Mouse (Mus musculus): ENCODE data around the gene Pmf1. TPM values are rescaled to one million over a fixed set of nuclear protein-coding genes. Genes with fewer than 3 reads are reported as not detected.
A peak's percentile ranks its signal among the peaks of the same experiment; 100 is the strongest.
"Not testable (repeated sequence)": the region's sequence is repeated elsewhere in the genome, so short reads cannot be mapped to it uniquely, and the experiment has no call there.

Gene Pmf1
- total RNA-seq, 2 experiments from 2014 or later: 33.2 to 43.4 TPM

DNA sequence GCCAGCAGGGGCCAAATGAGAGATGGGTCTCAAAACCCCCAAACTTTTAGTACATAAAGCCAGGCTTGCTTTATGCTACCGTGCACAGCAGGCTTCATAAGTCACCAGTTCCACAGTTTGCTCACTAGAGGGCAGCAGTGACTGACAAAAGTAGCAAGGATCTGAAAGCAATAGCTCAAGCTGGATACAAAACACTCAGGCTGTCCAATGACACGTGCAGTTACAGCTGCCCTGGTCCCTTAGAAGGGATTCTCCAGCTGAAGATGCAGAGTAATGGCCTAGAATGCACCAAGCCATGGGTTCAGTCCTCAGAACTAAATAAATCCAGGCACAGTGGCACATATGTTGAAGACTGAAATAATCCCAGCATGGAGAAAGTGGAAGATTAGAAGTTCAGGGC is 3.0 kb downstream of the Pmf1 start:
- peak; percentile 37; the same call in 1 of the 2 replicates for ATAC-seq (replicated peaks; ENCODE audit: low FRiP score, poor library complexity, severe bottlenecking)

DNA sequence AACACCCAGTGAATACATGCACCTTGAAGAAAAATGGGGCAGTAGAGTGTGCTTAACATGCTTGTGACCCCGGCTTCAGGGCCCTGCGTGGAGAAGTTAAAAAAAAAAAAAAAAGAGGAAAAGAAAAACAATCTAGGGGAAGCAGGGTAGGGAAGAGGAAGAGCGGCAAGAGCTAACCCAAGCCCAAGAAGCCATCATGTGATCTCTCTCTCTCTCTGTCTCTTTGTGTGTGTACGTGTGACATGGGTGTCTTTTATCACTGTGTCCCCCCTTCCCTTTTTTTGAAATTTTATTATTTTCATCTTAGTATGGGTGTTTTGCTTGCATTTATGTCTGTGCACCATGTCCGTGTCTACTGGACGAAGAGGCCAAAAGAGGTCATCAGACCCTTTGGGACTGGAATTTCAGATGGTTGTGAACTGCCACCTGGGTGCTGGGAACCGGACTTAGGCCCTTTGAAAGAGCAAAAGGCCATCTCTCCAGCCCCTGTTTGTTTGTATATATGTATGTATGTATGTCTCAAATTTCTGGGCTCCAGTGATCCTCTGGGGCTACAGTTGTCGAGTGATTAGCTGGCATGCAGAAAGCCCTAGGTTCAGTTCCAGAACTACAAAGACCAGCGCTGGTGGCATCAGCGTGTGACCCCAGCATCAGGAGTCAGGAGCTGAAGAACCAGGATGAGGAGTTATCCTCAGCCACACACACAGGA is 6.5 kb downstream of the Pmf1 start:
- no peak for ATAC-seq (replicated peaks; ENCODE audit: low FRiP score, poor library complexity, severe bottlenecking)

DNA sequence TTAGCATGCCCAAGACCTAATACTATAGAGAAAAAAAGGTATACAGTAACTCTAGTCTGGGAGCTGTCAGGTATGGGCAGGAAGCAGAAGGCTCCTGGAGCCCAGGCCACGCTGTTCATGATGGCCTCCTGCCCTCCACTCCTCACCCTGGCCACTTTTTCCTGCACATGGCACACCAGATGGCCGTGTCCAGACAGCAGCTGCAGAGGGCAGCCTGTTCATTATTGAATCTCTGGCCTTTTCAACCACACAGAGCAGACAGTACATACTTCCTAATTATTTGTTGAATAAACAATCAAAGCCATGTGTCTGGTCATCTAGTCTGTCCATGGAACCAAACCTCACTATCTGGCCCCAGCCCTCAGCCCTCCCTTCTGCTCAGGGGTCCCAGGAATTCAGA is 11.5 kb downstream of the Pmf1 start:
- no peak for ATAC-seq (replicated peaks; ENCODE audit: low FRiP score, poor library complexity, severe bottlenecking)

DNA sequence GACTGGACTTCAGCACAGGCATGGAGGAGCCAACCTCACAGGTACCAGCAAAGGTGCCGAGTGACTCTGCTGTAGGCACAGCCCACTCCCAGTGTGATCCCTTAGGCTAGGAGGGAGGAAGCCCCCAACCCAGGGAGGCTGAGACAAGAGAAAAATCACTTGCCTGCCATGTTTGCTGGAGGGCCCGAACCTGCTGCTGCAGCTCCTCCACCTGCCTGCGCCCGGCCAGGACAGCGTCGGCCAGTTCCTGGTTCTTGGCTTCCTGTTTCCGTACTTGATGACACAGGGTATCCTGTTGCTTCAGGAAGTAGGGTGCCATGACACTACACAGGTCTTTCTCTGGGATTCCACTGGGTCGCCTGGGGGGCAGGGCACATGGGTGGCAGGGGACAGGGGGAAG is 14.4 kb downstream of the Pmf1 start:
- no peak for ATAC-seq (replicated peaks; ENCODE audit: low FRiP score, poor library complexity, severe bottlenecking)

DNA sequence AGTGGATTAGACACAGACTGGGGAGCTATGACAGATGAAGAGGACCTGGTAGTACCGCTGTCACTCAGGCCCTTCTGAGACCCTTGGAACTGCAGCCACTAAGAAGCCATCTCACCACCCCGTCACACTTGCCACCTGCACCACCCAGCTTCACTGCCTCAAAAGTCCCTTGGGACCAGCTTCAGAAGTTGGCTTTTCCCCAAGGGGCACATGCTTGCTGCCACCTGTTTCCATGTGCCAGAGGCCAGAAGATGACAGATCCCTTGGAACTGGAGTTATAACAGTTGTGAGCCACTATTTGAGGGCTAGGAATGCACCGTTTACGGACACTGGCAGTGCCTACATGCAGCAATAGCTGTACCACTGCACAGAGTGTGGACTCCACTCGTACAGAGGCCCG is 14.8 kb downstream of the Pmf1 start:
- no peak for ATAC-seq (replicated peaks; ENCODE audit: low FRiP score, poor library complexity, severe bottlenecking)

DNA sequence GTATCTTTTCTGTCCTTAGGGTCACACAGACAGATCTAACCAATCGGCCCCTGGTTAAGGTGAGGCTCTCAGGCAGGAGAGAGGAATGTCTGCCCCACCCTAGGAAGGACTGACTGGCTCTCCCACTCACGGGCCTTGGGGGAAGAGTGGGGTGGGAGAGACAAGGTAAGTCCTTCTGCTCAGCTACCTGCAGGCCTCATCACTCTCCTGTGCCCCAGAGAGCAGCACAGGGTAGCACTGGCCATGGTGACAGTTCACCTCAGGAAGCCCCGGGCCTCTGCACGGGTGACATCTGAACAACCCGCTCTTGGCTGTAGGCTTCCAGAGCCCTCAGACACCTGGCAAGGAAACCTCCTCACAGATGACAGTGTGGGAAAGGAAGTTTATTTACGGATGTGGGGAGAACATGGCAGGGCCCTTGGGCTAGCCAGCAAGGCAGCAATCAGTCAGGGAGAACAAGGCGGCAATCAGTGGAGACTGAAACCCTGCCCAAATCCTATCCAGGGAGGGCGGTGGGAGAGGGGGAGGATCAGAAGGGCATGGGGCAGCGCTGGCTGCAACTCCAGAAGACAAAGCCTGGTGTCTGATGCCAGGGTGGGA is 16.3 kb downstream of the Pmf1 start:
- no peak for ATAC-seq (replicated peaks; ENCODE audit: low FRiP score, poor library complexity, severe bottlenecking)

DNA sequence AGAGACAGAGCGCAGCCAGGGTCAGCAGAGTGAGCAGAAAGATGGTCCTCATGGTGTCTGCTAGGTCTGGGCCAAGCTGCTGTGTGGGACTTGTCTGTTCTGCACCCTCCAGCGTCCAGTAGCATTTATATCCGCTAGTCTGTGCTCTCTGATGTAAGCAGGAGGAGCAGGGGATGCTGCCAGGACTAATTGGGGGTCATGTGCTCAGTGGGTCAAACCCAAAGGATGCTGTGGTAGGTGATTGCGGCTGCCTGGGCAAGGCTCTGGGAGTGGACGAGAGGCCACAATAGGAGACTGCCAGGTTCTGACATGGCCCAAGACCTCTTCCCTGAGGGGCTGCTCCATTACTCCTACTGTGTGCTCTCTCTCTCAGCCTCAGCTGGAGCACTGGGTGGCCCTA is 25.8 kb downstream of the Pmf1 start, which contains the start of gene Bglap:
Gene Bglap, minus strand, starts transcription at position 101 of the 400 bp plus-strand sequence.
- no peak for ATAC-seq (replicated peaks; ENCODE audit: low FRiP score, poor library complexity, severe bottlenecking)

DNA sequence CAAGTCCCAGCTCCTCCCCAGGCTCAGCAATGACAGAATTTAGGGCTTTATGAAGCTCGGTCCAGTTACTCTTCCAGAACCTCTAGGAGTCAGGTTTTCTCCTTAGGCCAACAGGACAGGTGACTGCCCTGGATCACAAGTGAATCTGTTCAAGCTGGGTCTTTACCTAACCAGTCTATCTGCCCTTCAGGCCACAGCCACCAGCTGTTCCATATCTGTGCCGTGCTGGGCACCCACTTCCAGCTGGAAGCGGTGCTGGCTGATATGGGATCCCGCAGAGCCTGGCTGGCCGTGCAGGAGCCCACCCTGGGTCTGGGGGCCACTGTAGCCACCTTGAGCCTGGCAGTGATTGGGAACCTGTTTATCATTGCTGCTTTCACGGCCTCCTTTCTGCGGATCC is 27.7 kb downstream of the Pmf1 start:
- not testable (repeated sequence) for ATAC-seq (replicated peaks; ENCODE audit: low FRiP score, poor library complexity, severe bottlenecking)

- peak; percentile 75 for ATAC-seq (replicated peaks; ENCODE audit: low FRiP score, poor library complexity, severe bottlenecking)
Observed at GRCm38 (mm10) chr3:88381389-88382315, 28.5 kb downstream of the Pmf1 start.

- not testable (repeated sequence) for ATAC-seq (replicated peaks; ENCODE audit: low FRiP score, poor library complexity, severe bottlenecking)
Observed at GRCm38 (mm10) chr3:88378599-88378998, 31.5 kb downstream of the Pmf1 start, which contains the start of gene Bglap2. Gene Bglap2, minus strand, starts transcription at chr3:88378699.

- not testable (repeated sequence) for ATAC-seq (replicated peaks; ENCODE audit: low FRiP score, poor library complexity, severe bottlenecking)
Observed at GRCm38 (mm10) chr3:88376644-88377043, 33.5 kb downstream of the Pmf1 start.

- peak; percentile 80 for ATAC-seq (replicated peaks; ENCODE audit: low FRiP score, poor library complexity, severe bottlenecking)
Observed at GRCm38 (mm10) chr3:88375750-88376626, 34.1 kb downstream of the Pmf1 start.

- ATAC-seq (replicated peaks; ENCODE audit: low FRiP score, poor library complexity, severe bottlenecking): not testable (repeated sequence)
Observed at GRCm38 (mm10) chr3:88372643-88373042, 37.5 kb downstream of the Pmf1 start, which contains the start of gene Bglap3. Gene Bglap3, minus strand, starts transcription at chr3:88372743.

DNA sequence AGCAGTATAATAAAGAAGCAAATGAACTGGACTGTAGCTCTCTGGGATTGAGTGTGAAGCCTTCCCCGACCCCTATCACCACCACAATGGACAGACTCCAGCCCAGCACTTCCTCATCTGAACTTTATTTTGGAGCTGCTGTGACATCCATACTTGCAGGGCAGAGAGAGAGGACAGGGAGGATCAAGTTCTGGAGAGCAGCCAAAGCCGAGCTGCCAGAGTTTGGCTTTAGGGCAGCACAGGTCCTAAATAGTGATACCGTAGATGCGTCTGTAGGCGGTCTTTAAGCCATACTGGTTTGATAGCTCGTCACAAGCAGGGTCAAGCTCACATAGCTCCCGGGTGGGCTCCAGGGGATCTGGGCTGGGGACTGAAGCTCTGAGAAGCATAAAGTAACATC is 41.6 kb downstream of the Pmf1 start:
- ATAC-seq (replicated peaks; ENCODE audit: low FRiP score, poor library complexity, severe bottlenecking): not testable (repeated sequence)

DNA sequence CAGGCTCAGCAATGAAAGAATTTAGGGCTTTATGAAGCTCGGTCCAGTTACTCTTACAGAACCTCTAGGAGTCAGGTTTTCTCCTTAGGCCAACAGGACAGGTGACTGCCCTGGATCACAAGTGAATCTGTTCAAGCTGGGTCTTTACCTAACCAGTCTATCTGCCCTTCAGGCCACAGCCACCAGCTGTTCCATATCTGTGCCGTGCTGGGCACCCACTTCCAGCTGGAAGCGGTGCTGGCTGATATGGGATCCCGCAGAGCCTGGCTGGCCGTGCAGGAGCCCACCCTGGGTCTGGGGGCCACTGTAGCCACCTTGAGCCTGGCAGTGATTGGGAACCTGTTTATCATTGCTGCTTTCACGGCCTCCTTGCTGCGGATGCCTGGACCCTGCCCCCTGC is 42.6 kb downstream of the Pmf1 start:
- ATAC-seq (replicated peaks; ENCODE audit: low FRiP score, poor library complexity, severe bottlenecking): not testable (repeated sequence)

DNA sequence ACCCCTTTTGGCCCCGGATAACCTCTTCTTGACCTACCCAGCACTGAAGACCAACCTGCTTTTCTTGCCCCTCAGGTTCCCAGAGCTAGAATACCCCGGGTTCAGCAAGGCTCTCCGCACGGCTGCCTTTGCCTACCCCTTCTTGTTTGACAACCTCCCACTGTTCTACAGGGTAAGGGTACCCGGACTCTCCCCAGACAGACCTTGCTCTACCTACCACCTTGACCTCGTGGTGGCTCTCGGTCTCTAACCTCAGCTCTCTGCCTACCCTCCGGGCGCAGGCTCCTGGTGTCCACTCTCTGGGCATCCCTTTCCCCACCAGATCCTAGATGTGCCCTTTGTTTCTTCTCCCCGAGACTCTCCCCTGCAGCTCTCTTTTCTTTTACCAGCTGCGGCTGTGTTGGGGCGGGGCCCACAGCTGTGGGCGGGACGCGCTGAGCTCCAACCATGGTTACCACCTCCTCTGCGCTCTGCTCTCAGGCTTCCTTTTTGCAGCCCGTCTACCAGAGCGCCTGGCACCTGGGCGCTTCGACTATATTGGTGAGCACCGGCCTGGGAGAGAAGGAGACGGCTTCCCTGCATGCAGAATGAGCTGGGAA is 43.2 kb downstream of the Pmf1 start:
- peak; percentile 59 for ATAC-seq (replicated peaks; ENCODE audit: low FRiP score, poor library complexity, severe bottlenecking)

DNA sequence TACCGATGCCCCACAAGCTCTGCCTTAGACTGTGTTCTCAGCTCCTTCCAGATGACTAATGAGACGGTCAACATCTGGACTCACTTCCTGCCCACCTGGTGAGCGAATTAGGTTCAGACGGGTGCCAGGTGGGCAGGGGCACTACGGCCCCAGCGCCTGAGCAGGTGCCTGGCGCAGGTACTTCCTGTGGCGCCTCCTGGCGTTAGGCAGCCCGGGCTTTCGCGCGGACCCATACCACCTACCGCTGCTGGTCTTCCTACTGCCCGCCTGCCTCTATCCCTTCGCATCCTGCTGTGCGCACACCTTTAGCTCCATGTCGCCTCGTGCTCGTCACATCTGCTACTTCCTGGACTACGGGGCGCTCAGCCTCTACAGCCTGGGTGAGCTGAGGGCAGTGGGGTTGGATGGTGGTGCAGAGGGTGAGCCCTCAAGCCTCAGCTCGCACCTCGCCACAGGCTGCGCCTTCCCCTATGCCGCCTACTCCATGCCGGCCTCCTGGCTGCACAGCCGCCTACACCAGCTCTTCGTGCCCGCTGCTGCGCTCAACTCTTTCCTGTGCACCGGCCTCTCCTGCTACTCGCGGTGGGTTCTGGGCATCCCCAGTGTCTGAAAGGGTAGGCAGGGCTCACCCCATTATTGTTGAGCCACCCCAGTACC is 44.3 kb downstream of the Pmf1 start:
- no peak for ATAC-seq (replicated peaks; ENCODE audit: low FRiP score, poor library complexity, severe bottlenecking)

DNA sequence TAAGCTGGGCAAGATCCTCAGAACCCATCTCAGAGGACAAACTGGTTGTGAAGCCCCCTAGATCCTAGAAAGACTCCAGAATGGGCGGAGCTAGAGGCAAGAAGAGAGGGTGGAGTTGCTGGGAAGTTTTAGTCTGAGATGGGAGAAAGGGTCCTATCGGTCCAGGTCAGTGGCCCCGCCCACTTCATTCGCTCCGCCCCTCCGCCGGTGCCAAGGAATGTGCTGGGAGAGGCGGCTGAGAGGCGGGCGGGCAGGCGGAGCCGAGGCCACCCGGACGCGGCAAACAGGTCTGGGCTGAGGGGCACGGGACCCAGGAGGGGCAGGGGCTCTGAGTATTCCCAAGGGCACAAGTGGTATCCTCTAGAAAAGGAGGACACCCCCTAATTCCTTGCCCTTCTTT is 45.8 kb downstream of the Pmf1 start, which contains the start of gene Paqr6:
Gene Paqr6, plus strand, starts transcription at position 248 of the 400 bp plus-strand sequence.
- ATAC-seq (replicated peaks; ENCODE audit: low FRiP score, poor library complexity, severe bottlenecking): peak; percentile 25; the same call in 1 of the 2 replicates
